Mouse (Mus musculus): ENCODE data around the gene Vps18. TPM values are rescaled to one million over a fixed set of nuclear protein-coding genes. Genes with fewer than 3 reads are reported as not detected.

Vps18 gene
- polyA plus RNA-seq, 1 experiment from 2014 or later = 8.7 TPM

DNA sequence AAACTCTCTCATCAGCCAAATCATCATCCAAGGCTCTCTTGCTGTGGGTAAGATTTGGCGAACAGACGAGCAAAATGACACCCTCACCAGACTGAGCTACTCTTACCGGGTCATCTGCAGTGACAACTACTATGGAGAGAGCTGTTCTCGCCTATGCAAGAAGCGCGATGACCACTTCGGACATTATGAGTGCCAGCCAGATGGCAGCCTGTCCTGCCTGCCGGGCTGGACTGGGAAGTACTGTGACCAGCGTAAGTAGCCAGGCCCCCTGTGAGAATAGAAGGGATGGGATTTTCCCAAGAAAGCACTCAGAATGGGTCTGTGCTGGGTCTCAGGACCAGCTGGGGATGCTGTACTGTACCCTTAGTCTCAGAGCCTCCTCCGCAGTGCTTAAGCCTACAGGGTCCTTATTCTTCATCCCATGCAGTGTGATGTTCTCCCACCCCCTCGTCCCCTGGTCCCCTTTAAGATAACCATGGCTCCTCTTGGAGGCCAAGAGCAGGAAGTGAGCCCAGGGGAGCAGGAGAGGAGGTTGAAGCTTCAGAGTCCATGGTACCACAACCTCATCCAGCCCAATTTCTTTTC is 39.5 kb downstream of the Vps18 start:
- WGBS = 22% methylated on average over 11 of the region's 11 CpGs
- ATAC-seq (ENCODE audit: insufficient number of reproducible peaks, insufficient read depth, low FRiP score, low read depth) = no peak
- H3K4me1 ChIP-seq (ENCODE audit: control insufficient read depth in 2 of 2, insufficient read depth in 2 of 2, low read length in 2 of 2) = peaks cover 8 to 35% of the 10 kb centered on the region in 2 experiments
- no peaks in the 10 kb centered on the region for H3K9me3 ChIP-seq (ENCODE audit: control insufficient read depth, low read length)
- peaks cover 85% of the 10 kb centered on the region for H3K27me3 ChIP-seq (ENCODE audit: control insufficient read depth, insufficient read depth, low read length)
- peak overlapping the region; percentile 75 for H3K9ac ChIP-seq (ENCODE audit: low read length)
- 0 out of 2 replicates have a peak, but pooled peaks cover 3% of the 10 kb centered on the region for H3K36me3 ChIP-seq (ENCODE audit: control insufficient read depth, insufficient read depth, low read length)
- H3K27ac ChIP-seq (replicated peaks in 1 of 2; ENCODE audit: control insufficient read depth in 1 of 2, insufficient read depth in 1 of 2, low read depth in 2 of 2, low read length in 2 of 2) = peak overlapping the region; percentile 20 to 63
- peak overlapping the region; percentile 97 for H3K4me2 ChIP-seq (ENCODE audit: low read length)
- H3K4me3 ChIP-seq (ENCODE audit: control insufficient read depth in 1 of 2, insufficient read depth in 1 of 2, low read depth in 1 of 2, low read length in 2 of 2) = peak overlapping the region; percentile 60 to 66

DNA sequence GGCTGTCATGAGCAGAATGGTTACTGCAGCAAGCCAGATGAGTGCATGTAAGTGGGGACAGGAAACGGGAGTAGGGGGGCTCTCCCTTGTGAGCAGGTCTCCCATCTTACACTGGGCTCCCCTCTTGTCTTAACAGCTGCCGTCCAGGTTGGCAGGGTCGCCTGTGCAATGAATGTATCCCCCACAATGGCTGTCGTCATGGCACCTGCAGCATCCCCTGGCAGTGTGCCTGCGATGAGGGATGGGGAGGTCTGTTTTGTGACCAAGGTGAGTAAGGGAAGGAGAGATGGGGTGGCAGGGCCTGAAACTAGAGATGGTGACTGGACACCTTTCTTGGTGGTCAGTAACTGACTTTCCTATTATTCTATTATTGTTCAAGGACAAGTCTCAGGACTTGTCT is 40.0 kb downstream of the Vps18 start:
- H3K27ac ChIP-seq (replicated peaks in 1 of 2; ENCODE audit: control insufficient read depth in 1 of 2, insufficient read depth in 1 of 2, low read depth in 2 of 2, low read length in 2 of 2) = no peak overlapping the region
- peak overlapping the region; percentile 75; the same call in 1 of the 2 replicates for H3K9ac ChIP-seq (ENCODE audit: low read length)
- 33% methylated on average over 5 of the region's 5 CpGs for WGBS
- peak overlapping the region; percentile 60 to 66 for H3K4me3 ChIP-seq (ENCODE audit: control insufficient read depth in 1 of 2, insufficient read depth in 1 of 2, low read depth in 1 of 2, low read length in 2 of 2)
- H3K36me3 ChIP-seq (ENCODE audit: control insufficient read depth, insufficient read depth, low read length) = 0 out of 2 replicates have a peak, but pooled peaks cover 3% of the 10 kb centered on the region
- no peak for ATAC-seq (ENCODE audit: insufficient number of reproducible peaks, insufficient read depth, low FRiP score, low read depth)
- no peaks in the 10 kb centered on the region for H3K9me3 ChIP-seq (ENCODE audit: control insufficient read depth, low read length)
- peaks cover 8 to 35% of the 10 kb centered on the region in 2 experiments for H3K4me1 ChIP-seq (ENCODE audit: control insufficient read depth in 2 of 2, insufficient read depth in 2 of 2, low read length in 2 of 2)
- H3K27me3 ChIP-seq (ENCODE audit: control insufficient read depth, insufficient read depth, low read length) = peaks cover 80% of the 10 kb centered on the region
- peak overlapping the region; percentile 97 for H3K4me2 ChIP-seq (ENCODE audit: low read length)

GRCm38 (mm10) chr2:119329123-119329817 is 40.7 kb downstream of the Vps18 start:
- Histone ChIP-seq H3K4me3 (ENCODE audit: control insufficient read depth in 1 of 2, insufficient read depth in 1 of 2, low read depth in 1 of 2, low read length in 2 of 2) (peak overlapping the region in 1 of 2 experiments; percentile 66; a peak in 1 of 4 replicates), H3K36me3 (ENCODE audit: control insufficient read depth, insufficient read depth, low read length) (0 out of 2 replicates have a peak, but pooled peaks cover 3% of the 10 kb centered on the region), H3K4me2 (ENCODE audit: low read length) (peak overlapping the region; percentile 97), H3K4me1 (ENCODE audit: control insufficient read depth in 2 of 2, insufficient read depth in 2 of 2, low read length in 2 of 2) (peaks cover 8 to 29% of the 10 kb centered on the region in 2 experiments), H3K9ac (ENCODE audit: low read length) (peak overlapping the region; percentile 25; the same call in 1 of the 2 replicates), H3K27ac (replicated peaks in 1 of 2; ENCODE audit: control insufficient read depth in 1 of 2, insufficient read depth in 1 of 2, low read depth in 2 of 2, low read length in 2 of 2) (no peak overlapping the region), H3K27me3 (ENCODE audit: control insufficient read depth, insufficient read depth, low read length) (peaks cover 74% of the 10 kb centered on the region), H3K9me3 (ENCODE audit: control insufficient read depth, low read length) (no peaks in the 10 kb centered on the region)
- WGBS = 55% methylated on average over 3 of the region's 3 CpGs
- no peak for ATAC-seq (ENCODE audit: insufficient number of reproducible peaks, insufficient read depth, low FRiP score, low read depth)

GRCm38 (mm10) chr2:119330795-119331194 is 42.3 kb downstream of the Vps18 start:
- no peak overlapping the region; the same call in 1 of the 2 replicates for H3K4me2 ChIP-seq (ENCODE audit: low read length)
- no peaks in the 10 kb centered on the region for H3K9me3 ChIP-seq (ENCODE audit: control insufficient read depth, low read length)
- WGBS = 78% methylated on average over 8 of the region's 8 CpGs
- no peak overlapping the region for H3K4me3 ChIP-seq (ENCODE audit: control insufficient read depth in 1 of 2, insufficient read depth in 1 of 2, low read depth in 1 of 2, low read length in 2 of 2)
- no peak overlapping the region for H3K9ac ChIP-seq (ENCODE audit: low read length)
- no peak overlapping the region for H3K27ac ChIP-seq (replicated peaks in 1 of 2; ENCODE audit: control insufficient read depth in 1 of 2, insufficient read depth in 1 of 2, low read depth in 2 of 2, low read length in 2 of 2)
- H3K27me3 ChIP-seq (ENCODE audit: control insufficient read depth, insufficient read depth, low read length) = peaks cover 62% of the 10 kb centered on the region
- ATAC-seq (ENCODE audit: insufficient number of reproducible peaks, insufficient read depth, low FRiP score, low read depth) = no peak
- peaks cover 2 to 15% of the 10 kb centered on the region in 2 experiments; a peak in 3 of 4 replicates for H3K4me1 ChIP-seq (ENCODE audit: control insufficient read depth in 2 of 2, insufficient read depth in 2 of 2, low read length in 2 of 2)
- 0 out of 2 replicates have a peak, but pooled peaks cover 7% of the 10 kb centered on the region for H3K36me3 ChIP-seq (ENCODE audit: control insufficient read depth, insufficient read depth, low read length)

- Histone ChIP-seq H3K9me3 (ENCODE audit: control insufficient read depth, low read length) (no peaks in the 10 kb centered on the region), H3K4me3 (ENCODE audit: control insufficient read depth in 1 of 2, insufficient read depth in 1 of 2, low read depth in 1 of 2, low read length in 2 of 2) (peak overlapping the region; percentile 7 to 16; a peak in 1 of 4 replicates), H3K27me3 (ENCODE audit: control insufficient read depth, insufficient read depth, low read length) (peaks cover 49% of the 10 kb centered on the region), H3K4me1 (ENCODE audit: control insufficient read depth in 2 of 2, insufficient read depth in 2 of 2, low read length in 2 of 2) (peaks cover 1 to 3% of the 10 kb centered on the region in 2 experiments), H3K36me3 (ENCODE audit: control insufficient read depth, insufficient read depth, low read length) (0 out of 2 replicates have a peak, but pooled peaks cover 7% of the 10 kb centered on the region), H3K4me2 (ENCODE audit: low read length) (peak overlapping the region; percentile 14), H3K9ac (ENCODE audit: low read length) (no peak overlapping the region), H3K27ac (replicated peaks in 1 of 2; ENCODE audit: control insufficient read depth in 1 of 2, insufficient read depth in 1 of 2, low read depth in 2 of 2, low read length in 2 of 2) (no peak overlapping the region)
- WGBS = 58% methylated on average over 24 of the region's 24 CpGs
- ATAC-seq (ENCODE audit: insufficient number of reproducible peaks, insufficient read depth, low FRiP score, low read depth) = no peak
These were observed 43.7 kb downstream of the Vps18 start for GRCm38 (mm10) chr2:119332177-119332661.

GRCm38 (mm10) chr2:119334135-119334534 is 45.6 kb downstream of the Vps18 start:
- 43% methylated on average over 1 of the region's 1 CpGs for WGBS
- H3K4me3 ChIP-seq (ENCODE audit: control insufficient read depth in 1 of 2, insufficient read depth in 1 of 2, low read depth in 1 of 2, low read length in 2 of 2) = no peak overlapping the region

GRCm38 (mm10) chr2:119334964-119335525 is 46.5 kb downstream of the Vps18 start:
- Histone ChIP-seq H3K27me3 (ENCODE audit: control insufficient read depth, insufficient read depth, low read length) (peaks cover 25% of the 10 kb centered on the region), H3K27ac (replicated peaks in 1 of 2; ENCODE audit: control insufficient read depth in 1 of 2, insufficient read depth in 1 of 2, low read depth in 2 of 2, low read length in 2 of 2) (no peak overlapping the region), H3K36me3 (ENCODE audit: control insufficient read depth, insufficient read depth, low read length) (0 out of 2 replicates have a peak, but pooled peaks cover 4% of the 10 kb centered on the region), H3K4me3 (ENCODE audit: control insufficient read depth in 1 of 2, insufficient read depth in 1 of 2, low read depth in 1 of 2, low read length in 2 of 2) (no peak overlapping the region), H3K4me2 (ENCODE audit: low read length) (peak overlapping the region; percentile 16; the same call in 1 of the 2 replicates), H3K9ac (ENCODE audit: low read length) (no peak overlapping the region), H3K4me1 (ENCODE audit: control insufficient read depth in 2 of 2, insufficient read depth in 2 of 2, low read length in 2 of 2) (peaks cover 5 to 6% of the 10 kb centered on the region in 2 experiments), H3K9me3 (ENCODE audit: control insufficient read depth, low read length) (no peaks in the 10 kb centered on the region)
- no peak for ATAC-seq (ENCODE audit: insufficient number of reproducible peaks, insufficient read depth, low FRiP score, low read depth)
- 68% methylated on average over 7 of the region's 7 CpGs for WGBS

More at GRCm38 (mm10) chr2:119334135-119334534, 45.6 kb downstream of the Vps18 start:
- H3K27ac ChIP-seq (replicated peaks in 1 of 2; ENCODE audit: control insufficient read depth in 1 of 2, insufficient read depth in 1 of 2, low read depth in 2 of 2, low read length in 2 of 2) = no peak overlapping the region
- H3K27me3 ChIP-seq (ENCODE audit: control insufficient read depth, insufficient read depth, low read length) = peaks cover 31% of the 10 kb centered on the region
- no peak for ATAC-seq (ENCODE audit: insufficient number of reproducible peaks, insufficient read depth, low FRiP score, low read depth)
- H3K36me3 ChIP-seq (ENCODE audit: control insufficient read depth, insufficient read depth, low read length) = 0 out of 2 replicates have a peak, but pooled peaks cover 4% of the 10 kb centered on the region
- peaks cover 5 to 6% of the 10 kb centered on the region in 2 experiments for H3K4me1 ChIP-seq (ENCODE audit: control insufficient read depth in 2 of 2, insufficient read depth in 2 of 2, low read length in 2 of 2)
- H3K4me2 ChIP-seq (ENCODE audit: low read length) = peak overlapping the region; percentile 1; the same call in 1 of the 2 replicates
- H3K9ac ChIP-seq (ENCODE audit: low read length) = no peak overlapping the region
- no peaks in the 10 kb centered on the region for H3K9me3 ChIP-seq (ENCODE audit: control insufficient read depth, low read length)
